Mouse (Mus musculus) MEL (cell line): ENCODE results near the gene Ensa. TPM values are rescaled to one million over a fixed set of nuclear protein-coding genes. Genes with fewer than 3 reads are reported as not detected.

ENCODE experiments used
- DNase-seq: peaks from one replicate; pipeline ENCODE4 v3.0.0; 2011; ENCODE audit warnings: low read depth, low spot score
- H3K27ac ChIP-seq: 2 replicates; pipeline ENCODE4 v1.5.1; 2012; ENCODE audit warnings: low read depth, mild to moderate bottlenecking, control low read depth, low read length, moderate library complexity; ENCODE audit not compliant: control insufficient read depth
- H3K27me3 ChIP-seq, 2 experiments: fragments of 150-350 bp in 1 of 2; sonication (generic) in 1 of 2; 2 replicates each; pipeline ENCODE4 v1.6.1; 2012; ENCODE audit warnings: low read length in 2 of 2, mild to moderate bottlenecking in 2 of 2, improper control_type of control experiment in 1 of 2, moderate library complexity in 1 of 2; ENCODE audit not compliant: insufficient read depth in 2 of 2, control insufficient read depth in 1 of 2
- H3K36me3 ChIP-seq, 2 experiments: 2 replicates each; pipeline ENCODE4 v1.6.1; 2012 to 2014; ENCODE audit warnings: low read length in 2 of 2, improper control_type of control experiment in 1 of 2, inconsistent platforms in 1 of 2, mild to moderate bottlenecking in 1 of 2; ENCODE audit not compliant: insufficient read depth in 2 of 2, control insufficient read depth in 1 of 2
- H3K4me1 ChIP-seq, 2 experiments: fragments of 150-350 bp in 1 of 2; sonication (generic) in 1 of 2; 2 replicates each; pipeline ENCODE4 v1.6.1; 2012; ENCODE audit warnings: low read length in 2 of 2, improper control_type of control experiment in 1 of 2, mild to moderate bottlenecking in 1 of 2; ENCODE audit not compliant: insufficient read depth in 2 of 2, control insufficient read depth in 1 of 2
- H3K4me3 ChIP-seq, 2 experiments: fragments of 150-350 bp in 1 of 2; sonication (generic) in 1 of 2; 2 replicates each; pipeline ENCODE4 v1.5.1; 2012; ENCODE audit warnings: low read depth in 2 of 2, low read length in 2 of 2, mild to moderate bottlenecking in 2 of 2, moderate library complexity in 2 of 2, control low read depth in 1 of 2, improper control_type of control experiment in 1 of 2; ENCODE audit not compliant: control insufficient read depth in 1 of 2, insufficient read depth in 1 of 2
- H3K79me2 ChIP-seq: 2 replicates; pipeline ENCODE4 v1.6.1; 2012; ENCODE audit warnings: mild to moderate bottlenecking, low read length, moderate library complexity; ENCODE audit not compliant: control insufficient read depth, poor library complexity, insufficient read depth
- H3K9ac ChIP-seq: 2 replicates; pipeline ENCODE4 v1.6.1; 2012; ENCODE audit warnings: low read depth, mild to moderate bottlenecking, control low read depth, low read length, moderate library complexity; ENCODE audit not compliant: control insufficient read depth, poor library complexity, severe bottlenecking
- H3K9me3 ChIP-seq: fragments of 150-350 bp; sonication (generic); replicated peaks from 2 replicates; pipeline ENCODE4 v1.6.1; 2012; ENCODE audit warnings: mild to moderate bottlenecking, low read length, improper control_type of control experiment, moderate library complexity; ENCODE audit not compliant: insufficient read depth
- BHLHE40 ChIP-seq: IDR thresholded peaks from 2 replicates; pipeline ENCODE4 v1.6.1; 2012; ENCODE audit warnings: low read depth, mild to moderate bottlenecking, inconsistent platforms, low read length, improper control_type of control experiment, borderline replicate concordance
- CHD2 ChIP-seq: IDR thresholded peaks from 2 replicates; pipeline ENCODE4 v1.6.1; 2011; ENCODE audit warnings: low read length, improper control_type of control experiment
- EP300 ChIP-seq, 2 experiments: IDR thresholded peaks; 2 replicates each; pipeline ENCODE4 v1.6.1; 2011; ENCODE audit warnings: improper control_type of control experiment in 2 of 2, low read length in 2 of 2, low read depth in 1 of 2, mild to moderate bottlenecking in 1 of 2
- ETS1 ChIP-seq: IDR thresholded peaks from 2 replicates; pipeline ENCODE4 v1.6.1; 2012; ENCODE audit warnings: low read depth, mild to moderate bottlenecking, inconsistent platforms, low read length, improper control_type of control experiment, moderate library complexity
- GABPA ChIP-seq: IDR thresholded peaks from 2 replicates; pipeline ENCODE4 v1.6.1; 2012; ENCODE audit warnings: low read depth, mild to moderate bottlenecking, inconsistent platforms, low read length, improper control_type of control experiment, moderate library complexity
- GATA1 ChIP-seq: IDR thresholded peaks from 2 replicates; pipeline ENCODE4 v1.6.1; 2011; ENCODE audit warnings: low read depth, low read length, improper control_type of control experiment
- HCFC1 ChIP-seq: IDR thresholded peaks from 2 replicates; pipeline ENCODE4 v1.6.1; 2012; ENCODE audit warnings: low read depth, mild to moderate bottlenecking, inconsistent platforms, low read length, improper control_type of control experiment, moderate library complexity
- JUND ChIP-seq: IDR thresholded peaks from 2 replicates; pipeline ENCODE4 v1.6.1; 2011; ENCODE audit warnings: low read depth, mild to moderate bottlenecking, improper control_type of control experiment, low read length
- KAT2A ChIP-seq: conservative IDR thresholded peaks from 2 replicates; pipeline ENCODE4 v1.6.1; 2012; ENCODE audit warnings: low read depth, low read length, improper control_type of control experiment, inconsistent platforms
- MAFK ChIP-seq: IDR thresholded peaks from 2 replicates; pipeline ENCODE4 v1.6.1; 2011; ENCODE audit warnings: low read depth, mild to moderate bottlenecking, low read length, improper control_type of control experiment, borderline replicate concordance
- MAX ChIP-seq: IDR thresholded peaks from 2 replicates; pipeline ENCODE4 v1.6.1; 2011; ENCODE audit warnings: low read length, improper control_type of control experiment
- MEF2A ChIP-seq: IDR thresholded peaks from 2 replicates; pipeline ENCODE4 v1.6.1; 2014; ENCODE audit warnings: low read depth, mild to moderate bottlenecking, inconsistent platforms, low read length, improper control_type of control experiment; ENCODE audit not compliant: poor library complexity, insufficient replicate concordance, severe bottlenecking; ENCODE audit errors: extremely low read depth
- MYB ChIP-seq: IDR thresholded peaks from 2 replicates; pipeline ENCODE4 v1.6.1; 2011; ENCODE audit warnings: mild to moderate bottlenecking, low read depth, low read length, improper control_type of control experiment
- MYC ChIP-seq: IDR thresholded peaks from 2 replicates; pipeline ENCODE4 v1.6.1; 2011; ENCODE audit warnings: low read depth, mild to moderate bottlenecking, low read length, improper control_type of control experiment, moderate library complexity
- NELFE ChIP-seq: IDR thresholded peaks from 2 replicates; pipeline ENCODE4 v1.6.1; 2011; ENCODE audit warnings: low read depth, low read length, improper control_type of control experiment
- NRF1 ChIP-seq: IDR thresholded peaks from 2 replicates; pipeline ENCODE4 v1.6.1; 2014; ENCODE audit warnings: low read depth, mild to moderate bottlenecking, inconsistent platforms, low read length, improper control_type of control experiment, moderate library complexity; ENCODE audit not compliant: poor library complexity, insufficient read depth, severe bottlenecking
- POLR2A ChIP-seq, 2 experiments: IDR thresholded peaks; 2 replicates each; pipeline ENCODE4 v1.6.1; 2011 to 2012; ENCODE audit warnings: low read length in 2 of 2, mild to moderate bottlenecking in 2 of 2, control low read depth in 1 of 2, improper control_type of control experiment in 1 of 2, low read depth in 1 of 2, moderate library complexity in 1 of 2; ENCODE audit not compliant: control insufficient read depth in 1 of 2, insufficient read depth in 1 of 2, poor library complexity in 1 of 2
- POLR2AphosphoS2 ChIP-seq: IDR thresholded peaks from 2 replicates; pipeline ENCODE4 v1.6.1; 2011; ENCODE audit warnings: low read length, improper control_type of control experiment
- SIN3A ChIP-seq: IDR thresholded peaks from 2 replicates; pipeline ENCODE4 v1.6.1; 2012; ENCODE audit warnings: low read length, improper control_type of control experiment, inconsistent platforms
- TAL1 ChIP-seq: IDR thresholded peaks from 2 replicates; pipeline ENCODE4 v1.6.1; 2012; ENCODE audit warnings: mild to moderate bottlenecking, inconsistent platforms, low read length, moderate library complexity, mixed read lengths
- TBP ChIP-seq: IDR thresholded peaks from 2 replicates; pipeline ENCODE4 v1.8.0; 2011; ENCODE audit warnings: low read depth, low read length, improper control_type of control experiment
- TCF12 ChIP-seq: IDR thresholded peaks from 2 replicates; pipeline ENCODE4 v1.6.1; 2014; ENCODE audit warnings: low read depth, mild to moderate bottlenecking, inconsistent platforms, low read length, improper control_type of control experiment, moderate library complexity
- UBTF ChIP-seq: IDR thresholded peaks from 2 replicates; pipeline ENCODE4 v1.6.1; 2012; ENCODE audit warnings: low read depth, mild to moderate bottlenecking, inconsistent platforms, low read length, improper control_type of control experiment, moderate library complexity, borderline replicate concordance; ENCODE audit not compliant: insufficient read depth
- USF1 ChIP-seq: IDR thresholded peaks from 2 replicates; pipeline ENCODE4 v1.6.1; 2014; ENCODE audit warnings: low read depth, mild to moderate bottlenecking, inconsistent platforms, low read length, improper control_type of control experiment, moderate library complexity
- ZC3H11A ChIP-seq: IDR thresholded peaks from 2 replicates; pipeline ENCODE4 v1.6.1; 2012; ENCODE audit warnings: low read depth, mild to moderate bottlenecking, inconsistent platforms, low read length, improper control_type of control experiment
- ZMIZ1 ChIP-seq: IDR thresholded peaks from 2 replicates; pipeline ENCODE4 v1.6.1; 2012; ENCODE audit warnings: low read depth, mild to moderate bottlenecking, inconsistent platforms, low read length, improper control_type of control experiment, moderate library complexity
- polyA plus RNA-seq, 2 experiments: library from polyadenylated mRNA; stranded (reverse) in 1 of 2; unstranded in 1 of 2; fragments of >175 nt in 1 of 2; fragments of >200 nt in 1 of 2; gene quantifications; 2 replicates each; pipeline versions ENCODE4 v1.2.1 to v1.2.4; 2012; ENCODE audit warnings: low replicate concordance in 2 of 2, low read depth in 1 of 2; ENCODE audit not compliant: insufficient read length in 2 of 2, insufficient read depth in 1 of 2, missing spikeins in 1 of 2
- total RNA-seq: library from RNA; depleted of rRNA; stranded (reverse); fragments of 300-350 nt; gene quantifications from 2 replicates; pipeline ENCODE4 v1.2.3, GENCODE M21; 2012

The Ensa gene
- total and polyA plus RNA-seq, 3 experiments: 85.2 to 90.5 TPM; not detected in 1

- Histone ChIP-seq H3K27me3 (no peaks in the 10 kb centered on the region), H3K9ac (no peak overlapping the region), H3K27ac (no peak overlapping the region), H3K9me3 (no peaks in the 10 kb centered on the region), H3K4me3 (no peak overlapping the region), H3K79me2 (no peaks in the 10 kb centered on the region), H3K4me1 (peaks cover 15 to 18% of the 10 kb centered on the region in 2 experiments), H3K36me3 (peaks cover 0 to 14% of the 10 kb centered on the region in 2 experiments; a peak in 2 of 4 replicates)
- no peak for TF ChIP-seq JUND
- no peak for TF ChIP-seq GABPA
- TF ChIP-seq GATA1: no peak
- no peak for TF ChIP-seq HCFC1
- TF ChIP-seq EP300 (IDR thresholded peaks at IDR 0.05; ENCODE audit: low read depth in 1 of 2, low read length in 2 of 2): no peak
- no peak for TF ChIP-seq NRF1
- no peak for TF ChIP-seq BHLHE40
- no peak for TF ChIP-seq POLR2AphosphoS2
- no peak for TF ChIP-seq ZMIZ1
- no peak for TF ChIP-seq KAT2A
- no peak for TF ChIP-seq CHD2
- no peak for TF ChIP-seq MAX
- TF ChIP-seq USF1: no peak
- no peak for TF ChIP-seq SIN3A
- DNase-seq: no peak
Measured at GRCm38 (mm10) chr3:95680673-95681072, 55.9 kb downstream of the Ensa start.

DNA sequence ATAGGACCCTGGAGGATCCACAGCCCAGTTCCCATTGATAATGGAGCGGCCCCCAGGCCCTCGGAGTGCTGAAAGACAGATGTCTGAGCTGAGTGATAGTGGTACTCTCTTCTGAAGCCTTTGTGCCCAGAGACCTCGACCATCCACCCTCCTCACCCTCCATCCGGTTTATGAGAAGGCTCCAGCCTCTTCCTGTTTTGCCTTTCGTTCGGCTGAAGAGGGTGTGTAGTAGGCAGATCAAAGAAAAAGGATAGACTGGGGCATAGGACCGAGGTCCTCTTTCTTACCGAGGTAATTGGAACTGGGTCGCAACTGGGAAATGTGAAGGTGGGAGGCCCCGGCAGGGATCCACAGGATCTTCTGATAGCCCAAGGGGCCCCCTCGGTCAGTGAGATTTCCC, 56.6 kb downstream of the Ensa start:
- H3K9ac ChIP-seq: no peak overlapping the region
- no peaks in the 10 kb centered on the region for H3K9me3 ChIP-seq
- H3K27me3 ChIP-seq: no peaks in the 10 kb centered on the region
- H3K36me3 ChIP-seq: peaks cover 0 to 9% of the 10 kb centered on the region in 2 experiments; a peak in 2 of 4 replicates
- peaks cover 9 to 12% of the 10 kb centered on the region in 2 experiments for H3K4me1 ChIP-seq
- no peaks in the 10 kb centered on the region for H3K79me2 ChIP-seq
- DNase-seq: no peak
- TF ChIP-seq JUND (no peak), MYC (no peak), TBP (no peak), HCFC1 (no peak), USF1 (no peak), MYB (no peak), MEF2A (no peak), NELFE (no peak), ZC3H11A (no peak), MAFK (no peak), UBTF (no peak), KAT2A (no peak), GABPA (no peak), POLR2A (IDR thresholded peaks at IDR 0.05; ENCODE audit: control insufficient read depth in 1 of 2, insufficient read depth in 1 of 2, low read depth in 1 of 2, low read length in 2 of 2, poor library complexity in 1 of 2) (no peak), ETS1 (no peak), TCF12 (no peak), POLR2AphosphoS2 (no peak), TAL1 (no peak)
- H3K27ac ChIP-seq: no peak overlapping the region
- no peak overlapping the region for H3K4me3 ChIP-seq
